Mouse (Mus musculus): ENCODE measurements at regions not wholly inside any gene's neighbourhood (a gene's known extent, or its start where the extent isn't known, plus 50 kb on each side); places are given as distances from the start of the nearest gene placed in this dataset.
"Not testable (repeated sequence)": the region's sequence is repeated elsewhere in the genome, so short reads cannot be mapped to it uniquely, and the experiment has no call there.

DNA sequence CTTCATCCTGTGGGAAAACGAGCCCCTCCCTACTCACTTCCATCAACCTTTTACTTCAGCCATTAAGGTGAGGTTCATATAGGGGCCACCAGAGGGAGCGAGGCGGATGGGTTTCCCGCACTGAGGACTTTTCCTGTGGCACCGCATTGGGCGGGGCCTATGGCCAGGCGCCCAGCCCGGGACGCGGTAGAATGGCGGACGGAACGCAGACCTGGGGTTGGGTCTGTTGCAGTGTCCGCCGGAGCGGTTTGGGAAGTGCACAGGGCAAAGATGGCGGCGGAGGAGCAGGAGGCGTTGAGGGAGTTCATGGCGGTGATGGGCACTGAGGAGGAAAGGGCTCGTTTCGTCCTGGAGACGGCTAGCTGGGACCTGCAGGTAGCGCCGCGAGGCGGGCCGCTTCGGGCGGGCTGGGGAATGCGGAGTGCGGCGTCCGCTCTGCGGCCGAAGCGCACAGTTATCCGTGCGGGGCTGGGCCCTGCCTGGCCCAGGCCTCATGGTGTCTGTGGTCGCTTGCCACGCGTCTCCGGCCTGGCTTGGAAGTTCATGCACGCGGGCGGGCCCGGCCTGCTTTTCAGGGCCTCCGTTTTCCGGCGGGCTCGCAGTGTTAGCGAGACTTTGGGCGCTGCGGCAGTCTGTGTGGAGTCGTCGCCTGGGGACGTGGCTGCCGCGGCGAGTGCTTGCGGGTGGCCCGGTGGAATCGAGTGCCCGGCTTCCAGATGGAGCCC, 64.5 kb upstream of the Gm21119 start:
- not testable (repeated sequence) for H3K36me3 ChIP-seq (replicated peaks; ENCODE audit: control insufficient read depth, insufficient read depth); H3K9me3 ChIP-seq (ENCODE audit: control insufficient read depth, low read length); H3K4me1 ChIP-seq (replicated peaks; ENCODE audit: control insufficient read depth, insufficient read depth, low read length); H3K27me3 ChIP-seq (ENCODE audit: control insufficient read depth, insufficient read depth, low read length)
- DNase-seq (ENCODE audit: low spot score) (peak; percentile 20), ATAC-seq (ENCODE audit: low FRiP score) (peak; percentile 100)
- peak overlapping the region; percentile 83 for H3K9ac ChIP-seq
- 12% methylated on average over 61 of the region's 64 CpGs for WGBS
- H3K4me3 ChIP-seq (replicated peaks; ENCODE audit: low read length), result peak overlapping the region; percentile 51
- H3K4me2 ChIP-seq (replicated peaks), result peak overlapping the region; percentile 49
- H3K27ac ChIP-seq, result peak overlapping the region; percentile 79

DNA sequence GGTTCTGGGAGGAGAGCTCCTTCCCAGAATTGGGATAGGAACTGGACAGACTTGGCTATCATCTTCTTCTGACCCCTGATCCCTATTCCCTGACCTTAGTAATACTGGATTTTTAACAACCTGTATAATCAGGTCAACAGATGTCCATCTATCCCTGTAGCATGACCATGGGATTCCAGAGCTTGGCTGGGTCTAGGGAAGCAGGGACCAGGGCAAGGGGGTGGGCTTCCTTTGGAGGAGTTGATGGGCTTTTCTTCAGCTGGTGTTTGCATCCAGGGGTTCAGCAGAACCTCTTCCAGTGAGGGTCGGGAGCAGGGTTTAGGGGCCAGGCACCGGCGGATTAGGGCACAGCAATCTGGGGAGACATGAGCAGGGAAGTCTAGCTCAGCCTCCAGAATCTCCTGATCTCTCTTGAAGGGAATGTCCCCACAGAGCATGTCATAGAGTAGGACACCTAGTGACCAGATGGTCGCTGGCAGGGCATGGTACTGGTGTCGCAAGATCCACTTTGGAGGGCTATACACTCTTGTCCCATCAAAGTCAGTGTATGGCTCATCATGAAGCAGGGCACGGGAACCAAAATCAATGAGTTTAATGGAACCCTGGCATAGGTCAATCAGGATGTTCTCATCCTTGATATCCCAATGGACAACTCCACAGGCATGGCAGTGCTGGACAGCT, 58.1 kb upstream of the Gm21119 start:
- not testable (repeated sequence) for H3K4me1 ChIP-seq (replicated peaks; ENCODE audit: control insufficient read depth, insufficient read depth, low read length); H3K36me3 ChIP-seq (replicated peaks; ENCODE audit: control insufficient read depth, insufficient read depth); DNase-seq (ENCODE audit: low spot score); H3K9me3 ChIP-seq (ENCODE audit: control insufficient read depth, low read length); H3K27me3 ChIP-seq (ENCODE audit: control insufficient read depth, insufficient read depth, low read length); H3K9ac ChIP-seq; H3K4me2 ChIP-seq (replicated peaks); H3K27ac ChIP-seq; H3K4me3 ChIP-seq (replicated peaks; ENCODE audit: low read length)
- ATAC-seq (ENCODE audit: low FRiP score), result peak; percentile 52
- WGBS, result no CpG with 5 or more reads among the region's 6 CpGs

DNA sequence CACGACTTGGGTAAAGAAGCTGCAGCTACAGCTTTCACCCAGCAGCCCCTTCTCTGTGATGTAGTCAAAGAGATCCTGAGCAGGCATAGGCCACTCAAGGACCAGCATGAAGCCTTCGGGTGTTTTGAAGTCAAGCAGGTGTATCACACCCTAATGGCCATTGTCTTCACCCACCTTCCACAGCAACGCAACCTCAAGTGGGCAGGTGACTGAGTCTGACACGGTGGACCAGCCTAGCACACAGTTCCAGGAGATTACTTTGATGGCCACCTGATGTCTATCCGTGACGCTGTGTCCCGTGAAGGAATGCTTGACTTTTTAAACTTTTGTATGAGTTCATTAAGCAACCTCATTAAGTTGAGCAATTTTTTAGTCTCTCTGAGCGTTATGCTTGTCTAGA, 57.5 kb upstream of the Gm21119 start:
- WGBS, result 86% methylated on average over 7 of the region's 8 CpGs
- not testable (repeated sequence) for H3K36me3 ChIP-seq (replicated peaks; ENCODE audit: control insufficient read depth, insufficient read depth); H3K9ac ChIP-seq; H3K27me3 ChIP-seq (ENCODE audit: control insufficient read depth, insufficient read depth, low read length); H3K4me1 ChIP-seq (replicated peaks; ENCODE audit: control insufficient read depth, insufficient read depth, low read length); H3K9me3 ChIP-seq (ENCODE audit: control insufficient read depth, low read length); H3K27ac ChIP-seq; DNase-seq (ENCODE audit: low spot score); H3K4me3 ChIP-seq (replicated peaks; ENCODE audit: low read length)
- H3K4me2 ChIP-seq (replicated peaks), result peak overlapping the region; percentile 38
- ATAC-seq (ENCODE audit: low FRiP score), result peak; percentile 83

DNA sequence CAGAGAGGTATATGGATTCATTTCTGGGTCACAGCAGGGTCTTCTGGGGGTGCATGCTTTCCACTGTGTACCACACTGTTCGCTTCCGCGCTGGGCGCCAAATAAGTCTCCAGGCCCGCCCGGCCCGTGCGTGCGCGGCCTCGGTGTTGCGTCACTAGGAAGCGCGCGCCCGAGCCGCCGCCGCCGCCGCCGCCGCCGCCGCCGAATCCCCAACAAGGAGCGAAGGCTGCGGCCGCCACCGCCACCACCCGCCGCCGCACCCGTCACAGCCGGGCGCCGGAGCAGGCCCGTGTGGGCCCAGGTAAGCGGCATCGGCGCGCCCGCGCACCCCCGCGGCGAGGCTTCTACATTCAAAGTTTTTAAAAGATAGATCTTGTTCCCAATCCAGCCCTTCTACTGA, 57.1 kb upstream of the Gm21119 start:
- Histone ChIP-seq H3K4me2 (replicated peaks) (peak overlapping the region; percentile 38), H3K4me3 (replicated peaks; ENCODE audit: low read length) (peak overlapping the region; percentile 10; the same call in 1 of the 2 replicates)
- not testable (repeated sequence) for DNase-seq (ENCODE audit: low spot score); H3K9ac ChIP-seq; H3K36me3 ChIP-seq (replicated peaks; ENCODE audit: control insufficient read depth, insufficient read depth); H3K27me3 ChIP-seq (ENCODE audit: control insufficient read depth, insufficient read depth, low read length); H3K27ac ChIP-seq; H3K9me3 ChIP-seq (ENCODE audit: control insufficient read depth, low read length); H3K4me1 ChIP-seq (replicated peaks; ENCODE audit: control insufficient read depth, insufficient read depth, low read length)
- peak; percentile 97 for ATAC-seq (ENCODE audit: low FRiP score)
- 38% methylated on average over 40 of the region's 47 CpGs for WGBS

Data from hindbrain, embryonic 14.5 days (tissue).